Mouse (Mus musculus) liver, embryonic 15.5 days (tissue): ENCODE measurements at regions not wholly inside any gene's neighbourhood (a gene's known extent, or its start where the extent isn't known, plus 50 kb on each side); places are given as distances from the start of the nearest gene placed in this dataset.

Experiments used
- ATAC-seq: fragments of 200-750 bp; cut with Nextera tagmentation; 2 replicates; pipeline ENCODE4 v1.8.0; 2017; ENCODE audit warnings: moderate number of reproducible peaks, mild to moderate bottlenecking, moderate library complexity; ENCODE audit not compliant: insufficient read depth
- H3K27ac ChIP-seq: fragments of 300-500 bp; sonication (generic); replicated peaks from 2 replicates; pipeline ENCODE4 v1.5.1; 2015; ENCODE audit warnings: mild to moderate bottlenecking, inconsistent platforms
- H3K27me3 ChIP-seq: fragments of 300-500 bp; sonication (generic); 2 replicates; pipeline ENCODE4 v1.6.1; 2015; ENCODE audit warnings: mild to moderate bottlenecking, inconsistent platforms
- H3K36me3 ChIP-seq: fragments of 300-500 bp; sonication (generic); replicated peaks from 2 replicates; pipeline ENCODE4 v1.6.1; 2015; ENCODE audit warnings: moderate library complexity, mild to moderate bottlenecking, inconsistent platforms
- H3K4me1 ChIP-seq: fragments of 300-500 bp; sonication (generic); replicated peaks from 2 replicates; pipeline ENCODE4 v1.6.1; 2015; ENCODE audit warnings: inconsistent platforms
- H3K4me2 ChIP-seq: fragments of 300-500 bp; sonication (generic); 2 replicates; pipeline ENCODE4 v1.6.1; 2015; ENCODE audit warnings: moderate library complexity, mild to moderate bottlenecking, inconsistent platforms
- H3K4me3 ChIP-seq: fragments of 300-500 bp; sonication (generic); replicated peaks from 2 replicates; pipeline ENCODE4 v1.5.1; 2015; ENCODE audit warnings: mild to moderate bottlenecking, inconsistent platforms
- H3K9ac ChIP-seq: fragments of 300-500 bp; sonication (generic); 2 replicates; pipeline ENCODE4 v1.6.1; 2015; ENCODE audit warnings: moderate library complexity, mild to moderate bottlenecking, inconsistent platforms
- H3K9me3 ChIP-seq: fragments of 300-500 bp; sonication (generic); replicated peaks from 2 replicates; pipeline ENCODE4 v1.6.1; 2016; ENCODE audit warnings: inconsistent platforms
- WGBS: fragments of 180-500 bp; shearing (Covaris S2); methylation state at CpG from one replicate; pipeline ENCODE4 v1.1.7; 2015; ENCODE audit warnings: mixed read lengths; ENCODE audit not compliant: insufficient replicate concordance; 5-methylcytosine and 5-hydroxymethylcytosine counted together

DNA sequence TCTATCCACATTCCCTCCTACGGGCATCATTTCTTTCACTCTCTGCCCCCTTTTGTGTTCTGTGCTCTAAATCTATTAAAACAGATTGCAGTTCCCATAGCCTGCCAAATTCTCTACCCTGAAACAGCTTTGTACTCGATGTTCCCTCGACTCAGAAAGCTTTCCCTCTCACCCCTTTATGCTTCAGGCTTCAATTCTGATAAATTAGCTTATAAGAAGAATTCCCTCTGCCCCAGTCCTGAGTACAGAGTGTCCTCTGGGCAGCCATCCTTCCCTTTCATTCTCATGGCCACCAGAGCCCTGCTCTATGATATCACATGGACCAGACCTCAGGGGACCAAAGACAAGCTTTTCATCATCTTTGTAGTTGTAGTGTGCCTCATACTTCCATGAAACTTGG, 163.6 kb downstream of the Cartpt start:
- Histone ChIP-seq H3K9me3 (no peaks in the 10 kb centered on the region), H3K4me2 (no peak overlapping the region), H3K4me1 (no peaks in the 10 kb centered on the region), H3K27me3 (peaks cover 13% of the 10 kb centered on the region; the same call in 1 of the 2 replicates), H3K9ac (no peak overlapping the region), H3K27ac (no peak overlapping the region), H3K36me3 (no peaks in the 10 kb centered on the region), H3K4me3 (no peak overlapping the region)
- WGBS: 45% methylated on average over 3 of the region's 3 CpGs
- no peak for ATAC-seq

DNA sequence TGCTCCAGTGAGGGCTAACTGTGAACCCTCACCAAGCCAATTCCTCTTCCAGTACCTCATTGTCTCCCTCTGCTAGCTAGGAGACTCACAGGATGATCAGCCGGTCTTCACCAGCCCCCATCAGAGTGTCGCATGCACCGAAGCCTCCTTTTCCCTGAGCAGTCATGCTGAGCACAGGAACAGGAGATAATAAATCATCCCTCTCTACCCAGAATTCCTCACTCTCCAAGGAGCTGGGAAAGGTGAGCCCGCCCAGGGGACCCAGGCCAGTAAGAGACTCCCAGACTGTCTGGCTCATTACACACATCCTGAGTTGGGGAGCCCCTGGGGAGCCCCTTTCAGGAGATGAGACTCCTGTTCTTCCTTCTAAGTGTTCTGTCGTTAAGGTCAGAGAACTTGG, 171.7 kb downstream of the Cartpt start:
- Histone ChIP-seq H3K9me3 (no peaks in the 10 kb centered on the region), H3K4me2 (no peak overlapping the region), H3K27ac (no peak overlapping the region), H3K36me3 (no peaks in the 10 kb centered on the region), H3K27me3 (peaks cover 10% of the 10 kb centered on the region; the same call in 1 of the 2 replicates), H3K4me3 (no peak overlapping the region), H3K4me1 (no peaks in the 10 kb centered on the region), H3K9ac (no peak overlapping the region)
- ATAC-seq: no peak
- WGBS: 44% methylated on average over 5 of the region's 5 CpGs

DNA sequence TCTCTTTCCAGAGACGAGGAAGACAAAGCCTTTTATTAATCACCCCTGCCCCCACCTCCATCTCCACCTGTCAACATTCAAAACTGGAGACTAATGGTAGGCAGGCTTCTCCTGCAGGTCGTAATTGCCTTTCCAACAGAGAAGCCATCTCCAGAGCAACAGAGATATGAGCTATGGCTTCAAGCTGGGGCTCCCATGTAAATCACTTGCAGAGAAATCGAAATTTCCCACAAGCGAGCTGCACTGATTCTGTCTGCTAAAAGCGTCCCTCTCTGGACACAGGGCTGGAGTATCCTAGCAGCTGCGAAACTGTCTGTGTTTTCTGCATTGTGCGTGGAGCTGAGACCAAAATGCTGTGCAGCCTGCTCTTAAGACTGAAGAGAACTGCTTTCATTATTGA, 176.6 kb downstream of the Cartpt start:
- Histone ChIP-seq H3K27ac (no peak overlapping the region), H3K4me3 (no peak overlapping the region), H3K36me3 (no peaks in the 10 kb centered on the region), H3K4me2 (no peak overlapping the region), H3K27me3 (peaks cover 3% of the 10 kb centered on the region; the same call in 1 of the 2 replicates), H3K9me3 (no peaks in the 10 kb centered on the region), H3K9ac (no peak overlapping the region), H3K4me1 (no peaks in the 10 kb centered on the region)
- 58% methylated on average over 7 of the region's 7 CpGs for WGBS
- no peak for ATAC-seq

DNA sequence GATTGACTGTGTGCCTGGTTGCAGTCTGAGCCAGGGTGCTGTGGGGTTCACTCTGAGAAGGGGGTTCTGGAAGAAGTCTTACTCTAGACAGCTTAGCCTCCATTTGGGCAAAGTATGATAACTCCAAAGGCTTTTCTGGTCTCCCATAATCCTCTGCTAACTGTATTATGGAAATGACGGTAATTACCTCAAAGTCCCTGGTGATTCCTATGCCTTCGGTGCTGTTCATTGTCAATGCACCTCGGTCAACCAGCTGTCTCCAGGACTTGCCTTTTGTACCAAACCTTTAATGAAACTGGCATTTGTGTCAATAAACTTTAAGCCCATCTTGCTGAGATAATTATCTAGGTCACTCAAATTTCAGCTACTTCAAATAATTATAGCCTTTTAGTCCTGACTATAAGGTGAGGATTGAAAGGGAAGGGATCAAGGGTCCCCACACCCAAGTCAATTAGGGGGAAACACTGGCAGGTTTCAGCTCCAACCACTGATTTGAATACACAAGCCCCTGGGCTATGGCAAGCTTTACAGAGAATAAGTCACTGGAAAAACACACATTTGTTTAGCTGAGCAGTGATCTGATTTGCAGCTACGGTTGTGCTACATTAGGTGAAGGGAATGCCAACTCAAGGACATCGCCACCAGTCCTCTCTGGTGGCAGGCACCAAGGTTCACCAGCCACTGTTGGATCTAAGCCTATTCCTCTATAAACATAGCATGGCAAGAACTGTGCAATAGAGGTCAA, 177.5 kb downstream of the Cartpt start:
- H3K4me1 ChIP-seq: no peaks in the 10 kb centered on the region
- WGBS: 68% methylated on average over 5 of the region's 5 CpGs
- no peak for ATAC-seq
- H3K27ac ChIP-seq: no peak overlapping the region
- no peak overlapping the region for H3K9ac ChIP-seq
- H3K9me3 ChIP-seq: no peaks in the 10 kb centered on the region
- H3K27me3 ChIP-seq: no peaks in the 10 kb centered on the region
- no peak overlapping the region for H3K4me2 ChIP-seq
- no peaks in the 10 kb centered on the region for H3K36me3 ChIP-seq
- H3K4me3 ChIP-seq: no peak overlapping the region

DNA sequence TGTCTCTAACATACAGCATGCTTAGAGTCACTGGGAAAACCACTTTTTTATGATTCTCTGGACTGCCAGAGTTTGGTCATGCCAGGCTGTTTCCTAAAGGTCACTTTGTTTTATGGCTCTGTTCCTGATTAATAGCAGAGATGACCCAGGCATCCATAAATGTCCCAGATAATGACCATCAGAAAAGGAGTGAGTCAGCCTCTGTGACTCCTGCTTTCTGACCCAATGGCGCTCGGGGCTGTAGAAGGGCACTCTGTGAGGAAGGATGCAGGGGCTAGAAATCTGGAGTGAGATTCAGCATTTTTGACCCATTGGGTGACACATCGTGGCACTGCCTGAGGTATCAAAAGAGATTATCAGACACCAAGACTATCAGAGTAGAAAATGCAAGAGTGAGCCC, 180.3 kb downstream of the Cartpt start:
- no peaks in the 10 kb centered on the region for H3K36me3 ChIP-seq
- H3K9ac ChIP-seq: no peak overlapping the region
- no peaks in the 10 kb centered on the region for H3K4me1 ChIP-seq
- no peak overlapping the region for H3K4me2 ChIP-seq
- H3K9me3 ChIP-seq: no peaks in the 10 kb centered on the region
- WGBS: 61% methylated on average over 3 of the region's 3 CpGs
- no peak overlapping the region for H3K4me3 ChIP-seq
- no peak for ATAC-seq
- no peaks in the 10 kb centered on the region for H3K27me3 ChIP-seq
- H3K27ac ChIP-seq: no peak overlapping the region

DNA sequence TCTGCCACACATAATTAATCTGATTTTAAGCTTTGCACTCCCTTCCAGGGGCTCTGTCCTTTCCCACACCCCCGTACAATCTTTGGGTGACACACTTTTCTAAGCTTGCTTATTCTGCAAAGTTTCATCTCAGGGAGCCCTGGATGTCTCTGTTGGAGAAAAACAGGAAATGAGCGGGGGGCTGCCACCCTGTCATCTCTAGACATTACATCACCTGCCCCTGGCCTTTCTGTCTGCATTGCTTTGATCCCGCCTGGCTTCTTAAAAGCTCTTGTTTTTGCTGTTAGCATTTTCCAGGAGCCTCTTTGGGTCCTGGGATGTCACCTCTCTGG, 180.2 kb upstream of the Map1b start:
- 36% methylated on average over 3 of the region's 3 CpGs for WGBS
- Histone ChIP-seq H3K4me3 (no peak overlapping the region), H3K4me2 (no peak overlapping the region)

DNA sequence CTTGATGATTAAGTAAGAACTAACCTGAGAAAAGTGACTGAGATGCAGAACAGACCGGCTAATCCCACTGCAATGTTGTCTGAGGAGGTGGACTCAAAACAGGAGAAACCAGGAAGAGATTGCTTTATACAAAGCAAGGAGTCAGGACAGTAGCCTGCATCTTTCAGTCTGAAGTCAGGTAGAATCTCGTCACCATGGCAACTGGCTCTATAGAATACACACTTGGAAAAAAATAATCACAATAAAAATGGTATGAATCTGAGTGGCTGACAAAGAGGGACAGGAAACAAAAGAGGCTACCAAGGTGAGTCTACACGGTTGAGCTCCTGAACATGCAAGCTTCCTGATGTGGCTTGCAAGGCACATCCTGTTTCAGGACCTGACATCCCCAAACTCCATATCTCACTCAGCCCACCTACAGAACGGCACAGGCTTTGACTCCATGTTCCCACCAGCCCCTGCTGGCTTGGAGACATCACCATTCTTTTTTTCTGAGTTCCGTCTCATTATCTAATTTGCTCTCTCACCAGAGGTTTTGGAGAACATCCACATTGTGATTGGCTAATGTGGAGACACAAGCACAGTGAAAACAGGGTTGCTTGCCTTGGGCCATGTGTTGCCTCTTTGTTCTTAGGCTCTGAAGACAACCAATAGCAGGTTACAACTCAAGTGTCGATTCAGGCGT, 179.7 kb upstream of the Map1b start:
- WGBS: 41% methylated on average over 7 of the region's 7 CpGs

More for the DNA sequence above, 180.2 kb upstream of the Map1b start:
- no peaks in the 10 kb centered on the region for H3K27me3 ChIP-seq
- ATAC-seq: no peak
- H3K36me3 ChIP-seq: no peaks in the 10 kb centered on the region
- H3K9ac ChIP-seq: no peak overlapping the region
- H3K27ac ChIP-seq: no peak overlapping the region
- H3K4me1 ChIP-seq: no peaks in the 10 kb centered on the region
- no peaks in the 10 kb centered on the region for H3K9me3 ChIP-seq

DNA sequence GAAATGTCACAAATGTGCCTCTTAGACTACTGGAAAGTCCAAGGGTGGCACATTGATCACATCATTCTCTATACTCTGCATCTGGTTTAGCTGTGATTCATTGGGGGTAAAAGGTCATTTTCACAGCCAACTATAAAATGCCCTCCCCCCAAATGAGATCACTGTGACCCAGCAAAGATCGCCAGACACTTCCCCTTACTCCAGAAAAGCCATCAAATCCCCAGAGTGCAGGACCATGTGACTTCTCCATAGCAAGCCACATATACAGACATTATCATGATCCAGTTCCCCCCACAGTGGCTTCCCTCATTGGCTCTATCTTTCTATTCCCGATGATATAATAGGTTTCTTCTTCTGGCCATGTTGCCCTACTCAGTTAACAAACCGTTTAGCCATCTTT, 163.6 kb upstream of the Map1b start:
- H3K27ac ChIP-seq: no peak overlapping the region
- peaks cover 7% of the 10 kb centered on the region; the same call in 1 of the 2 replicates for H3K4me1 ChIP-seq
- no peak overlapping the region for H3K4me2 ChIP-seq
- 0 out of 2 replicates have a peak, but pooled peaks have one; percentile 13 for ATAC-seq
- no peaks in the 10 kb centered on the region for H3K9me3 ChIP-seq
- no peaks in the 10 kb centered on the region for H3K36me3 ChIP-seq
- H3K27me3 ChIP-seq: no peaks in the 10 kb centered on the region; the same call in 1 of the 2 replicates
- H3K9ac ChIP-seq: no peak overlapping the region
- 30% methylated on average over 3 of the region's 3 CpGs for WGBS
- H3K4me3 ChIP-seq: no peak overlapping the region

More for the DNA sequence above, 179.7 kb upstream of the Map1b start:
- H3K9me3 ChIP-seq: no peaks in the 10 kb centered on the region
- no peak overlapping the region for H3K4me2 ChIP-seq
- no peak overlapping the region for H3K27ac ChIP-seq
- H3K4me1 ChIP-seq: no peaks in the 10 kb centered on the region
- no peak overlapping the region for H3K9ac ChIP-seq
- H3K27me3 ChIP-seq: no peaks in the 10 kb centered on the region
- H3K4me3 ChIP-seq: no peak overlapping the region
- ATAC-seq: no peak
- no peaks in the 10 kb centered on the region for H3K36me3 ChIP-seq

DNA sequence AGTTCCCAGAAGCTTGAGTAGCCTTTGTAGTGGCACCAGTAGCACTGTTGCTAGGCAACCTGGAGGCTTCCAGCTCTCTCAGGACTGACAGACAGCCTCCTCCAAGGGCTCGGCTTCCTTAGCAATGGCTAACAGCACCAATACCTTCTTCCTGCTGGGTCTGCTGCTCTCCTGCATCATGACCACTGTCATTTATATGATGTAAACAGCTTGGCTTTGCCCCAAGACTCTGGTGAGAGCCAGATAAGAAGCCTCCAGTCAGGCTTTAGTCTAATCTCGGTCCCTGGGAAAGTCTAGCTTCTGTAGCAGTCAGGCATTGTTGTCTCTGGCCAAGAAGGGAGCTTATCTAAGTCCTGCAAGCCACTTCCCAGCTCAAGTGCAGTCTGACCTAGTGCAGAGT, 163.1 kb upstream of the Map1b start:
- peak; percentile 87 for ATAC-seq

DNA sequence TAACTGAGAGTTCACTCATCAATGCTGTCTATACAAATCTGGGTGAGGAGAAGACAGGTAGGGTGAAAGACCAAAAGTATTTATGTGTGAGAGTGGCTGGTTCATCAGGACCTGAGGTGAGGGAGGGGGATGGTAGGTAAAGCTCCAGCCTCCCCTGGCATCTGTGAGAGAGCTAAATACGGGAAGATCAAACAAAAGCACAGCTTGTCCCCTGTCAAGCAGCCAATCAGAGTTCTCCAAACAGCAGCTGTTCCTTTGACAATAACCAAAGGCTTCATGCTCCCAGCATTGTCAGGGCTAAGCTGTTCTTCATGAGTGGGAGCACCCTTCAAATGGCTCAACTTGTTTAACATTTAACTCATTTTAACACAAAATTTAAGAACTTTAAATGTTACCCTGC, 160.1 kb upstream of the Map1b start:
- Histone ChIP-seq H3K4me2 (no peak overlapping the region), H3K9me3 (no peaks in the 10 kb centered on the region), H3K27ac (no peak overlapping the region), H3K27me3 (no peaks in the 10 kb centered on the region; the same call in 1 of the 2 replicates), H3K4me3 (no peak overlapping the region), H3K36me3 (no peaks in the 10 kb centered on the region), H3K4me1 (peaks cover 12% of the 10 kb centered on the region; the same call in 1 of the 2 replicates), H3K9ac (no peak overlapping the region)
- WGBS: 23% methylated on average over 1 of the region's 1 CpGs
- no peak for ATAC-seq

More for the DNA sequence above, 163.1 kb upstream of the Map1b start:
- Histone ChIP-seq H3K4me1 (peaks cover 7% of the 10 kb centered on the region; the same call in 1 of the 2 replicates), H3K27me3 (no peaks in the 10 kb centered on the region; the same call in 1 of the 2 replicates), H3K9me3 (no peaks in the 10 kb centered on the region), H3K36me3 (no peaks in the 10 kb centered on the region), H3K4me2 (no peak overlapping the region), H3K27ac (no peak overlapping the region), H3K9ac (no peak overlapping the region), H3K4me3 (no peak overlapping the region)
- 5% methylated on average over 2 of the region's 2 CpGs for WGBS

DNA sequence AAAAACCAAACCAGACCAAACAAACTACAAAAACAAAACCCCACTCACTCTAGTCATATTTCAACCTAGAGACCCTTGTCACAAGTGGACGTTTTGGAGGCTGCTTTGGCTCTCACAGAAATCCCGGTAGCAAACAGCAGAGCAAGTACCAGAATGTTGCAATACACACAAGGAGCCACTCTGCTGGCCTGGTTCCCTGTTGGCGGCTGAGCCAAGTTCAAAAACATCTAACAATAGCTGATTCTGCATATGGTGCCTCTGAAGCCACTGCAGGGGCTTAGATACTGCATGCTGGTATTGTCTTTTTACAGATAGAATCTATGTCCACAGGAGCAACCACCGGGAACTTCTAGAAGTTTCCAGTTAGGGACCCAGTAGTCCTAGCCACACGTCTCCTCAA, 159.6 kb upstream of the Map1b start:
- Histone ChIP-seq H3K27ac (no peak overlapping the region), H3K4me2 (no peak overlapping the region), H3K9ac (no peak overlapping the region), H3K4me1 (peaks cover 12% of the 10 kb centered on the region; the same call in 1 of the 2 replicates), H3K36me3 (no peaks in the 10 kb centered on the region), H3K27me3 (no peaks in the 10 kb centered on the region; the same call in 1 of the 2 replicates), H3K4me3 (no peak overlapping the region), H3K9me3 (no peaks in the 10 kb centered on the region)
- ATAC-seq: no peak
- 47% methylated on average over 5 of the region's 5 CpGs for WGBS
